Mouse (Mus musculus) C3H10T1/2 (cell line): ENCODE measurements around the gene Taf13. TPM values are rescaled to one million over a fixed set of nuclear protein-coding genes. Genes with fewer than 3 reads are reported as not detected.

Experiments used
- polyA plus RNA-seq, 2 experiments: library from polyadenylated mRNA; unstranded; fragments of >200 nt; fragmentation: generic; extraction: Trizol; gene quantifications; one replicate each; pipeline ENCODE4 v1.2.1; 2012; ENCODE audit warnings: missing spikeins in 2 of 2

Taf13 gene
- 1 to 10 TPM in 1 of 2 experiments, under 1 TPM in 1; 0.54 to 8.1 TPM for polyA plus RNA-seq

GRCm38 (mm10) chr3:108571443-108572294, at the start of gene Taf13:
TSS of gene Taf13 (plus strand) at chr3:108571698.

GRCm38 (mm10) chr3:108533951-108534350, 37.5 kb upstream of the Taf13 start, which contains the start of gene 1700013F07Rik:
TSS of gene 1700013F07Rik (plus strand) at chr3:108534150.

GRCm38 (mm10) chr3:108536517-108537260, 34.8 kb upstream of the Taf13 start, which contains the start of gene 5330417C22Rik:
TSS of gene 5330417C22Rik (minus strand) at chr3:108536536.

GRCm38 (mm10) chr3:108562133-108562730, 9.3 kb upstream of the Taf13 start, which contains the start of gene Tmem167b:
TSS of gene Tmem167b (minus strand) at chr3:108562466.

GRCm38 (mm10) chr3:108590786-108591529, 19.5 kb downstream of the Taf13 start, which contains the start of gene Wdr47:
TSS of gene Wdr47 (plus strand) at chr3:108591279.

Other genes with a start within 250 kb of the Taf13 start
- not detected for gene Mybphl, start 206.8 kb upstream of the Taf13 start, polyA plus RNA-seq
- 10 to 100 TPM; 27.3 to 64.8 TPM for gene Psrc1, start 187.9 kb upstream of the Taf13 start, polyA plus RNA-seq
- under 1 TPM in 1 of 2 experiments, not detected in 1; 0.06 TPM for gene Celsr2, start 156.1 kb upstream of the Taf13 start, polyA plus RNA-seq
- 100 to 1,000 TPM; 106 to 202 TPM for gene Sars, start 126.5 kb upstream of the Taf13 start, polyA plus RNA-seq
- 1 to 10 TPM in 1 of 2 experiments, under 1 TPM in 1; 0.34 to 1.4 TPM for gene 1700013F07Rik, start 37.5 kb upstream of the Taf13 start, polyA plus RNA-seq
- gene 5330417C22Rik, start 35.2 kb upstream of the Taf13 start, polyA plus RNA-seq, result under 1 TPM in 1 of 2 experiments, not detected in 1; 0.01 TPM
- 10 to 100 TPM in 1 of 2 experiments, 1 to 10 TPM in 1; 1.5 to 23.0 TPM for gene Tmem167b, start 9.2 kb upstream of the Taf13 start, polyA plus RNA-seq
- 1 to 10 TPM in 1 of 2 experiments, under 1 TPM in 1; 0.12 to 1.7 TPM for gene Wdr47, start 19.6 kb downstream of the Taf13 start, polyA plus RNA-seq
- 10 to 100 TPM in 1 of 2 experiments, 1 to 10 TPM in 1; 2.6 to 25.9 TPM for gene Clcc1, start 82.2 kb downstream of the Taf13 start, polyA plus RNA-seq
- 10 to 100 TPM in 1 of 2 experiments, 1 to 10 TPM in 1; 2.5 to 35.1 TPM for gene Gpsm2, start 150.6 kb downstream of the Taf13 start, polyA plus RNA-seq
- under 1 TPM; 0.02 to 0.35 TPM for gene Aknad1, start 168.0 kb downstream of the Taf13 start, polyA plus RNA-seq